Mouse (Mus musculus): ENCODE data around the gene Fgfr2. TPM values are rescaled to one million over a fixed set of nuclear protein-coding genes. Genes with fewer than 3 reads are reported as not detected.

Fgfr2 gene
- polyA plus RNA-seq, 1 experiment from 2014 or later = 123 TPM

GRCm38 (mm10) chr7:132208946-132209651, 914.1 kb downstream of the Fgfr2 start:
- ATAC-seq (ENCODE audit: low FRiP score, low read depth) = no peak
- H3K4me2 ChIP-seq (replicated peaks) = no peak overlapping the region
- 60% methylated on average over 9 of the region's 9 CpGs for WGBS

GRCm38 (mm10) chr7:132204073-132204612, 919.0 kb downstream of the Fgfr2 start:
- Histone ChIP-seq H3K4me2 (replicated peaks) (0 out of 2 replicates have a peak overlapping the region, but pooled peaks have one; percentile 21), H3K4me1 (peaks cover 52% of the 10 kb centered on the region), H3K9me3 (no peaks in the 10 kb centered on the region), H3K36me3 (no peaks in the 10 kb centered on the region), H3K27me3 (peaks cover 4% of the 10 kb centered on the region; the same call in 1 of the 2 replicates), H3K27ac (peak overlapping the region; percentile 74), H3K4me3 (no peak overlapping the region), H3K9ac (no peak overlapping the region)
- WGBS = 0% methylated on average over 1 of the region's 1 CpGs
- ATAC-seq (ENCODE audit: low FRiP score, low read depth) = 0 out of 2 replicates have a peak, but pooled peaks have one; percentile 37

More at GRCm38 (mm10) chr7:132208946-132209651, 914.1 kb downstream of the Fgfr2 start:
- H3K36me3 ChIP-seq = no peaks in the 10 kb centered on the region
- peaks cover 54% of the 10 kb centered on the region for H3K4me1 ChIP-seq
- no peak overlapping the region for H3K4me3 ChIP-seq
- no peaks in the 10 kb centered on the region for H3K9me3 ChIP-seq
- H3K9ac ChIP-seq = no peak overlapping the region
- H3K27me3 ChIP-seq = 0 out of 2 replicates have a peak, but pooled peaks cover 3% of the 10 kb centered on the region
- no peak overlapping the region for H3K27ac ChIP-seq

DNA sequence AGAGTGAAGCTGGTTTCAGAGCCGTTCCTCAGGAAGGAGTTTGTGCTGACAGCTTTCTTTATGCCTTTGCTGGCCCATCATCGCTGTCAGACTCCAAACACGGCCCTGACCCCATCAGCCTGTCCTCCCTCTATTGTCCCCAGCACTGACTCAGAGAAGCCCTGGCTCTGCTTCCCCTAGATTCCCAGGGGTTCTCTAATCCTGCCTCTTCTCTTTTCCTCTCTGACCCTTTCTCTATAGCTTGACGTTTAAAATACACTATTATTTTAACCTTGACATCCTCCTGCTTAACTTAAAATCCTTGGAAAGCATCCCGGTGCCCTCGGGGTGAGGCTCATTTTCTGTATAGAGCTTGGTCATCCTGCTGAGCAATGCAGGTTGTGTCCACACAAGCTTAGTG, 923.5 kb downstream of the Fgfr2 start:
- Histone ChIP-seq H3K4me1 (peaks cover 64% of the 10 kb centered on the region), H3K4me2 (replicated peaks) (no peak overlapping the region), H3K27me3 (peaks cover 3% of the 10 kb centered on the region; the same call in 1 of the 2 replicates), H3K9ac (no peak overlapping the region), H3K9me3 (no peaks in the 10 kb centered on the region), H3K4me3 (no peak overlapping the region), H3K36me3 (no peaks in the 10 kb centered on the region), H3K27ac (no peak overlapping the region)
- no peak for ATAC-seq (ENCODE audit: low FRiP score, low read depth)
- WGBS = 56% methylated on average over 6 of the region's 6 CpGs

- H3K27ac ChIP-seq = no peak overlapping the region
- H3K9ac ChIP-seq = no peak overlapping the region
- no peaks in the 10 kb centered on the region for H3K9me3 ChIP-seq
- peaks cover 3% of the 10 kb centered on the region; the same call in 1 of the 2 replicates for H3K27me3 ChIP-seq
- H3K4me1 ChIP-seq = peaks cover 56% of the 10 kb centered on the region
- no peak for ATAC-seq (ENCODE audit: low FRiP score, low read depth)
- H3K4me3 ChIP-seq = no peak overlapping the region
- 33% methylated on average over 1 of the region's 1 CpGs for WGBS
- H3K4me2 ChIP-seq (replicated peaks) = no peak overlapping the region
- H3K36me3 ChIP-seq = no peaks in the 10 kb centered on the region
These were observed 924.3 kb downstream of the Fgfr2 start for GRCm38 (mm10) chr7:132198806-132199205.

GRCm38 (mm10) chr7:132197817-132198475, 925.2 kb downstream of the Fgfr2 start:
- no peak overlapping the region for H3K9ac ChIP-seq
- H3K36me3 ChIP-seq = no peaks in the 10 kb centered on the region
- no peak overlapping the region for H3K4me3 ChIP-seq
- no peak overlapping the region for H3K4me2 ChIP-seq (replicated peaks)
- peaks cover 3% of the 10 kb centered on the region; the same call in 1 of the 2 replicates for H3K27me3 ChIP-seq
- WGBS = 38% methylated on average over 7 of the region's 7 CpGs
- H3K9me3 ChIP-seq = no peaks in the 10 kb centered on the region
- no peak for ATAC-seq (ENCODE audit: low FRiP score, low read depth)
- H3K27ac ChIP-seq = no peak overlapping the region
- H3K4me1 ChIP-seq = peaks cover 55% of the 10 kb centered on the region

DNA sequence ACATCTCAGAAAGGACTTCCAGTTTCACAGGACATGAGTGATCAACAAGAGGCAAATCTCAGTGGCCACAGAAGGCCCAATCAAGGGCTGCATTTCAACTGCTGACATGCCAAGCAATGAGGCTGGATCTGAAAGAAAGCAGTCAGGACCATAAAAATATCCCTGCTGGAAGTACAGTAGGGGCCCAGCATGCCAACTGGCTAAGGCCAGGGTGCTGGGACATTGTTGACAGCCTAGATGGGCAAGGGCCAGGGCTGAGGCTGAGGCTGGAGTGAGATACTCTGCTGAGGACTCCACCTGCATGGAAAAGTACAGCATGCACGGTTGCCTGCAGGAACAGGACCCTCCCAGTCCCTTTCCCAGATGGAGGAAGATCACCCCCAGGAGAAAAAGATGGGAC, 926.6 kb downstream of the Fgfr2 start:
- Histone ChIP-seq H3K27ac (no peak overlapping the region), H3K36me3 (no peaks in the 10 kb centered on the region), H3K4me1 (peaks cover 42% of the 10 kb centered on the region), H3K4me3 (no peak overlapping the region), H3K4me2 (replicated peaks) (no peak overlapping the region), H3K27me3 (peaks cover 3% of the 10 kb centered on the region; the same call in 1 of the 2 replicates), H3K9ac (no peak overlapping the region), H3K9me3 (no peaks in the 10 kb centered on the region)
- no peak for ATAC-seq (ENCODE audit: low FRiP score, low read depth)
- WGBS = 81% methylated on average over 1 of the region's 1 CpGs

- Histone ChIP-seq H3K27ac (no peak overlapping the region; the same call in 1 of the 2 replicates), H3K4me1 (peaks cover 29% of the 10 kb centered on the region), H3K9me3 (no peaks in the 10 kb centered on the region), H3K36me3 (no peaks in the 10 kb centered on the region), H3K4me3 (no peak overlapping the region), H3K27me3 (peaks cover 2% of the 10 kb centered on the region; the same call in 1 of the 2 replicates), H3K4me2 (replicated peaks) (no peak overlapping the region), H3K9ac (no peak overlapping the region)
- no peak for ATAC-seq (ENCODE audit: low FRiP score, low read depth)
- 93% methylated on average over 2 of the region's 2 CpGs for WGBS
These were observed 929.5 kb downstream of the Fgfr2 start for GRCm38 (mm10) chr7:132193606-132194005.

DNA sequence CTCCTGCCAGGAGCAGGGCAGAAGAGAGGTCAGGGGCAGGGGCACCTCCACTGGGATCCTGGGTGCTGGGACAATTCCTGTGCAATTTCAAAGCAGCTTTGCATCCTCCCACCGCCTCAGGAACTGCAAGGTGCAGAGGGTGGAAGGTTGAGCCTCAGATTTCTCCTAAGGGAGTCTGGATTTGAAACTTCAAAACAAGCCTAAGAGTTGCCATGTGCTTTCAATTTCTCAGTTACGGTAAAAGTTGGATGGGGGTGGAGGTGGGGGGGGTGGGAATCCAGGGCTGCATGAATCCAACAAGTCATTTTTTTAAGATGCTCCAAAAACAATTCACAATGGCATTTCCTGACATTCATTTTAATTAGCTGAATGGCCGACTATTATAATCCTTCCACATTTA, 935.7 kb downstream of the Fgfr2 start:
- no peak overlapping the region for H3K9ac ChIP-seq
- H3K36me3 ChIP-seq = no peaks in the 10 kb centered on the region
- H3K4me3 ChIP-seq = no peak overlapping the region
- H3K27ac ChIP-seq = no peak overlapping the region
- no peak overlapping the region for H3K4me2 ChIP-seq (replicated peaks)
- H3K27me3 ChIP-seq = peaks cover 4% of the 10 kb centered on the region; the same call in 1 of the 2 replicates
- no peak for ATAC-seq (ENCODE audit: low FRiP score, low read depth)
- 13% methylated on average over 3 of the region's 3 CpGs for WGBS
- H3K9me3 ChIP-seq = no peaks in the 10 kb centered on the region
- peaks cover 41% of the 10 kb centered on the region for H3K4me1 ChIP-seq

GRCm38 (mm10) chr7:132183892-132184404, 939.2 kb downstream of the Fgfr2 start:
- Histone ChIP-seq H3K4me3 (no peak overlapping the region), H3K27me3 (0 out of 2 replicates have a peak, but pooled peaks cover 2% of the 10 kb centered on the region), H3K36me3 (no peaks in the 10 kb centered on the region), H3K4me2 (replicated peaks) (no peak overlapping the region), H3K4me1 (peaks cover 29% of the 10 kb centered on the region), H3K27ac (no peak overlapping the region), H3K9ac (no peak overlapping the region), H3K9me3 (peaks cover 7% of the 10 kb centered on the region; the same call in 1 of the 2 replicates)
- 29% methylated on average over 5 of the region's 5 CpGs for WGBS
- no peak for ATAC-seq (ENCODE audit: low FRiP score, low read depth)

DNA sequence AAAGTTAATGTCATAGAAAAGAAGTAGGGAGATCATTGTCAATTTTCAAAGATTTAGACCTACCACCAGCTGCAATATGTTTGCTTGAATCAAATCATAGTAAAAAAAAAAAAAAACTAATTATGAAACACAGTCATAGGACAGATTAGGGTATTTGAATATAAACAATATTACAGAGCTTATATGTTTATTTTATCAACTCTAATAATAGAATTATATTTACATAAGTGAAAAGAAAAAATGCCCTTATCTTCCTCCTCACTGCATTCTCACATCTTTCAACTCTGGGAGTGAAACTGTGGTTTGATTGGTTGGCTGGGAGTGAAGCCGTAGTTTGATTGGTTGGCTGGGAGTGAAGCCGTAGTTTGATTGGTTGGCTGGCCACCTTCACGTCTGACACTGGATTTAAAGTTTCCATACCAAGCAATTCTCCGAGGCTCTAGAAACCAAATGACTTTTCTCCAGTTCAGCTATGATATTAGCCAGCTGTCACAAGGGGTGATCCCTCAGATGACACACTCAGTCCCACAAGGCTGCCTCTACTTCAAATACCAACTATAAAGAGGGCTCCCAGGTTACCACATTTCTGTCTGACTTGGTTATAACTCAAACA, 941.5 kb downstream of the Fgfr2 start:
- no peak for ATAC-seq (ENCODE audit: low FRiP score, low read depth)
- Histone ChIP-seq H3K9me3 (peaks cover 7% of the 10 kb centered on the region; the same call in 1 of the 2 replicates), H3K4me3 (no peak overlapping the region), H3K36me3 (no peaks in the 10 kb centered on the region), H3K27me3 (0 out of 2 replicates have a peak, but pooled peaks cover 2% of the 10 kb centered on the region), H3K4me1 (peaks cover 15% of the 10 kb centered on the region), H3K4me2 (replicated peaks) (no peak overlapping the region), H3K27ac (no peak overlapping the region), H3K9ac (no peak overlapping the region)
- 93% methylated on average over 4 of the region's 4 CpGs for WGBS

GRCm38 (mm10) chr7:132181042-132181441, 942.1 kb downstream of the Fgfr2 start:
- Histone ChIP-seq H3K4me1 (peaks cover 9% of the 10 kb centered on the region), H3K4me2 (replicated peaks) (no peak overlapping the region), H3K4me3 (no peak overlapping the region), H3K27ac (no peak overlapping the region), H3K9me3 (peaks cover 7% of the 10 kb centered on the region; the same call in 1 of the 2 replicates), H3K9ac (no peak overlapping the region), H3K36me3 (no peaks in the 10 kb centered on the region), H3K27me3 (0 out of 2 replicates have a peak, but pooled peaks cover 2% of the 10 kb centered on the region)
- no peak for ATAC-seq (ENCODE audit: low FRiP score, low read depth)
- 94% methylated on average over 3 of the region's 3 CpGs for WGBS
